Mouse (Mus musculus): ENCODE measurements around the gene Sfrp5. TPM values are rescaled to one million over a fixed set of nuclear protein-coding genes. Genes with fewer than 3 reads are reported as not detected.

The Sfrp5 gene
- total and polyA plus RNA-seq, 3 experiments = not detected

DNA sequence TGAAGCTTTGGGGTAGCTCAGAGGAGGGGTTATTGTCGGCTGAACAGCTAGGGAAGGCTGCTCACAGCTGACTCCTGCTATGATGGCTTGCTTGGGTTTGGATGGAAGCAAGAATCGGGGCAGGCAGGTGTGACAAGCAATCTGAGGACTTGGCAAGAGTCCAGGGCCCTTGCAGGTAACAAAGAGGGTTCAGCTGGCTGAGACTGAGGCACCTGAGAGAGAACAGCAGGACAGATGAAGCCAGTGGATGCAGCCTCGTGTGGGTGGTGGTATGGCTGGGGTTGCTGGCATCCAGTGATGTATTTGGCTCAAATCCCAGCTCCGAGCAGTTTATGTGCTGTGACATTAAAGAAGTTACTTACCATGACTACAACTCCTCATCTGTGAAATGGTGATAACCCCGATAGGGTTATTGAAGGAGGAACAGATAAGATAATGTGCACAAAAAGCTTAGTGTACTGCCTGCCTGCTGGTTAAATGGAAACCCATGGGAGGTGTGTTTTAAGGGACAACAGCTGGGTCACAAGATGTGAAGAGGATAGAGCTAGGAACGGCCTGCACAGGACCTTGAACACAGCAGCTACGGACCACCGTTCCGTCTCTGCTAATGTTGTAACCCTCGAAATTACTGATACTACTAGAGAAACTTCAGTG is 32.6 kb downstream of the Sfrp5 start:
- Histone ChIP-seq H3K4me2 (ENCODE audit: insufficient read depth, low read depth, poor library complexity, severe bottlenecking) (no peak overlapping the region), H3K9me3 (replicated peaks; ENCODE audit: low read length) (no peaks in the 10 kb centered on the region), H3K79me2 (replicated peaks; ENCODE audit: control insufficient read depth, extremely low read depth, insufficient read depth, poor library complexity, severe bottlenecking) (peaks cover 13% of the 10 kb centered on the region), H3K9ac (ENCODE audit: insufficient read depth, low read depth) (no peak overlapping the region), H3K27me3 (replicated peaks) (peaks cover 27% of the 10 kb centered on the region), H3K36me3 (replicated peaks in 1 of 2; ENCODE audit: control insufficient read depth in 1 of 2, insufficient read depth in 1 of 2, low read length in 1 of 2) (peaks cover 0 to 12% of the 10 kb centered on the region in 2 experiments), H3K4me1 (ENCODE audit: control insufficient read depth in 1 of 2, insufficient read depth in 2 of 2) (peaks cover 11 to 25% of the 10 kb centered on the region in 2 experiments), H3K27ac (ENCODE audit: insufficient read depth, low read depth) (no peak overlapping the region), H3K4me3 (replicated peaks in 1 of 3; ENCODE audit: low read depth in 2 of 3, low read length in 2 of 3, poor library complexity in 1 of 3) (no peak overlapping the region)
- no peak for DNase-seq (ENCODE audit: extremely low read depth)
- TF ChIP-seq POLR2A (IDR thresholded peaks at IDR 0.05; ENCODE audit: low read depth, low read length) = no peak
- TF ChIP-seq HCFC1 (IDR thresholded peaks at IDR 0.05; ENCODE audit: low read depth, low read length) = no peak
- TF ChIP-seq ZMIZ1 (IDR thresholded peaks at IDR 0.05; ENCODE audit: low read depth, low read length) = no peak
- TF ChIP-seq MYC (IDR thresholded peaks at IDR 0.05; ENCODE audit: low read depth, low read length) = no peak
- TF ChIP-seq E2F4 (IDR thresholded peaks at IDR 0.05; ENCODE audit: insufficient replicate concordance, low read depth, low read length) = no peak
- in situ Hi-C loops (cut with MboI; ENCODE audit: low pct_ligation_motif_present, low pct_unique_long_range_greater_than_20kb, low sequenced_read_pairs) = no loop called here
- dilution Hi-C loops (cut with MboI; ENCODE audit: extremely low pct_ligation_motif_present, extremely low pct_unique_long_range_greater_than_20kb, low sequenced_read_pairs) = no loop called here

DNA sequence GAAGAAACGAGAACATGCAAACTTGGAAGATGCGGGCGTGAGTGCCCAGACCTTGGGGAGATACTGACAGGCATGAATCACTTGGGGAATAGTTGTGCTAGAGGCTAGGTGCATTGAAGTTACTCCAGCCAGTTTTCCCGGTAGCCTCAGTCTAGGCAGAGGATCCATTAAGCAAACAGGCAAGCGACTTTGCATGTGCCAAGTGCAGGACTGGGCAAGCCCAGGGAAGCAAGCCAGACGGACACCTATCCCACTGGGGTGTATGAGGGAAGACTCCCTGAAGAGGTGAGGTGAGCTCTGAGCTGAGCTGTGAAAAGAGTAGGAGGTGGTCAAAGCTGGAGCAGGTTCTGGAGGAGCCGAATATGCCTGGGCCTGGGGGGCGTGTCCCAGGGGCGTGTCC is 34.6 kb downstream of the Sfrp5 start:
- Histone ChIP-seq H3K4me1 (ENCODE audit: control insufficient read depth in 1 of 2, insufficient read depth in 2 of 2) (peaks cover 18 to 32% of the 10 kb centered on the region in 2 experiments), H3K36me3 (replicated peaks in 1 of 2; ENCODE audit: control insufficient read depth in 1 of 2, insufficient read depth in 1 of 2, low read length in 1 of 2) (no peaks in the 10 kb centered on the region), H3K4me2 (ENCODE audit: insufficient read depth, low read depth, poor library complexity, severe bottlenecking) (no peak overlapping the region), H3K9ac (ENCODE audit: insufficient read depth, low read depth) (no peak overlapping the region), H3K27me3 (replicated peaks) (peaks cover 27% of the 10 kb centered on the region), H3K79me2 (replicated peaks; ENCODE audit: control insufficient read depth, extremely low read depth, insufficient read depth, poor library complexity, severe bottlenecking) (peaks cover 13% of the 10 kb centered on the region), H3K27ac (ENCODE audit: insufficient read depth, low read depth) (no peak overlapping the region), H3K9me3 (replicated peaks; ENCODE audit: low read length) (no peaks in the 10 kb centered on the region), H3K4me3 (replicated peaks in 1 of 3; ENCODE audit: low read depth in 2 of 3, low read length in 2 of 3, poor library complexity in 1 of 3) (no peak overlapping the region)
- no peak for TF ChIP-seq ZMIZ1 (IDR thresholded peaks at IDR 0.05; ENCODE audit: low read depth, low read length)
- TF ChIP-seq IRF4 (IDR thresholded peaks at IDR 0.05; ENCODE audit: low read depth, low read length) = no peak
- no peak for TF ChIP-seq CHD2 (IDR thresholded peaks at IDR 0.05; ENCODE audit: low read length)
- no peak for TF ChIP-seq KAT2A (IDR thresholded peaks at IDR 0.05; ENCODE audit: insufficient replicate concordance, low read length)
- no peak for TF ChIP-seq E2F4 (IDR thresholded peaks at IDR 0.05; ENCODE audit: insufficient replicate concordance, low read depth, low read length)
- no peak for TF ChIP-seq RAD21 (IDR thresholded peaks at IDR 0.05; ENCODE audit: low read depth, low read length)
- no peak for TF ChIP-seq CTCF (conservative IDR thresholded peaks at IDR 0.05 in 1 of 2, IDR thresholded peaks at IDR 0.05 in 1 of 2; ENCODE audit: low read depth in 2 of 2, low read length in 2 of 2)
- TF ChIP-seq MAZ (IDR thresholded peaks at IDR 0.05; ENCODE audit: low read depth, low read length) = no peak
- no peak for TF ChIP-seq ZC3H11A (IDR thresholded peaks at IDR 0.05; ENCODE audit: low read depth, low read length)
- TF ChIP-seq ZNF384 (IDR thresholded peaks at IDR 0.05; ENCODE audit: low read depth, low read length) = no peak
- no peak for TF ChIP-seq MYC (IDR thresholded peaks at IDR 0.05; ENCODE audit: low read depth, low read length)
- no peak for DNase-seq (ENCODE audit: extremely low read depth)
- in situ Hi-C loops (cut with MboI; ENCODE audit: low pct_ligation_motif_present, low pct_unique_long_range_greater_than_20kb, low sequenced_read_pairs) (no loop called here), dilution Hi-C loops (cut with MboI; ENCODE audit: extremely low pct_ligation_motif_present, extremely low pct_unique_long_range_greater_than_20kb, low sequenced_read_pairs) (no loop called here)

DNA sequence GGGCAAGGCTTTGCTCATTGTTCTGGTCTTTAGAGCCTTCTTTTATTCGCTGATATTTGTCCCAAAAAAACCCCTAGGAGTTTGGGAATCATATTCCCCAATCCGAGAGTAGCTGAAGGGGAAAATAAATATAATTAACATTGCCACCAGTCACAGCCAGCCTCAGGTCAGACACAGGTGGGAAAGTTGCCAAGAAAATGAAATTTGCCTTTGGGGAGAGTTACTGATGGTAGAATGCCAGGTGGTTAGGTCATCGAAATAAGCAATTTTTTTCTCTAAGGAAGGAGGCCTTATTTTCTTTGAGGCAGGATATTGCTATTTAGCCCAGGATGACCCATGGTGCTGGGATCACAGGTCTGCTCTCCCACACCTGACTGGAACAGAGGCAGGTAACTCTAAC is 35.3 kb downstream of the Sfrp5 start:
- Histone ChIP-seq H3K4me2 (ENCODE audit: insufficient read depth, low read depth, poor library complexity, severe bottlenecking) (no peak overlapping the region), H3K4me1 (ENCODE audit: control insufficient read depth in 1 of 2, insufficient read depth in 2 of 2) (peaks cover 18 to 26% of the 10 kb centered on the region in 2 experiments), H3K4me3 (replicated peaks in 1 of 3; ENCODE audit: low read depth in 2 of 3, low read length in 2 of 3, poor library complexity in 1 of 3) (no peak overlapping the region), H3K27ac (ENCODE audit: insufficient read depth, low read depth) (no peak overlapping the region), H3K79me2 (replicated peaks; ENCODE audit: control insufficient read depth, extremely low read depth, insufficient read depth, poor library complexity, severe bottlenecking) (peaks cover 8% of the 10 kb centered on the region), H3K27me3 (replicated peaks) (peaks cover 27% of the 10 kb centered on the region), H3K36me3 (replicated peaks in 1 of 2; ENCODE audit: control insufficient read depth in 1 of 2, insufficient read depth in 1 of 2, low read length in 1 of 2) (no peaks in the 10 kb centered on the region), H3K9ac (ENCODE audit: insufficient read depth, low read depth) (no peak overlapping the region), H3K9me3 (replicated peaks; ENCODE audit: low read length) (no peaks in the 10 kb centered on the region)
- dilution Hi-C loops (cut with MboI; ENCODE audit: extremely low pct_ligation_motif_present, extremely low pct_unique_long_range_greater_than_20kb, low sequenced_read_pairs) (no loop called here), in situ Hi-C loops (cut with MboI; ENCODE audit: low pct_ligation_motif_present, low pct_unique_long_range_greater_than_20kb, low sequenced_read_pairs) (no loop called here)
- no peak for DNase-seq (ENCODE audit: extremely low read depth)
- TF ChIP-seq SIN3A (IDR thresholded peaks at IDR 0.05; ENCODE audit: low read length) (no peak), ELF1 (IDR thresholded peaks at IDR 0.05; ENCODE audit: low read depth, low read length) (no peak), JUN (IDR thresholded peaks at IDR 0.05; ENCODE audit: insufficient read depth, low read depth, low read length) (no peak), POLR2A (IDR thresholded peaks at IDR 0.05; ENCODE audit: low read depth, low read length) (no peak), ZNF384 (IDR thresholded peaks at IDR 0.05; ENCODE audit: low read depth, low read length) (no peak)

Measured in CH12.LX (cell line).